In genomic region chr8:57920326-57920903, GRCm38 (mm10) we compare ENCODE assay signal across 21 mouse cellular contexts.
DNase-seq lines count a peak whose midpoint lies in the region; ATAC-seq and TF ChIP-seq lines count a peak whose summit lies in the region.
"Had no signal": no experiment of that assay in that cellular context is flagged by ENCODE, and none has a peak within 500 bp of the region (broad histone marks: within the 10 kb centered on the region; RNA-seq: fewer than 3 reads in every experiment).

No protein-coding gene starts in this region.

- H3K9ac ChIP-seq in lung, embryonic 14.5 days: no peak overlapping the region
- H3K9ac ChIP-seq: embryonic facial prominence, embryonic 13.5 days; forebrain, embryonic 15.5 days; heart, embryonic 15.5 days; hindbrain, embryonic 14.5 days; intestine, embryonic 15.5 days had no signal

- no peaks in the 10 kb centered on the region for H3K36me3 ChIP-seq in lung, embryonic 14.5 days (ENCODE audit: insufficient read depth)
- no peaks in the 10 kb centered on the region for H3K36me3 ChIP-seq in limb, embryonic 10.5 days
- H3K36me3 ChIP-seq: embryonic facial prominence, embryonic 13.5 days; forebrain, embryonic 15.5 days; heart, embryonic 15.5 days; hindbrain, embryonic 10.5 days; intestine, embryonic 15.5 days had no signal

- H3K4me3 ChIP-seq in lung, embryonic 14.5 days (ENCODE audit: low read depth, low read length): no peak overlapping the region
- H3K4me3 ChIP-seq in limb, embryonic 10.5 days: no peak overlapping the region
- H3K4me3 ChIP-seq: embryonic facial prominence, embryonic 13.5 days; forebrain, embryonic 15.5 days; heart, adult 2 months; heart, embryonic 15.5 days; hindbrain, embryonic 10.5 days; intestine, embryonic 15.5 days had no signal

- no peak for TF ChIP-seq CTCF in lung, embryonic 14.5 days (IDR thresholded peaks at IDR 0.05; ENCODE audit: low read depth)

- no peaks in the 10 kb centered on the region for H3K4me1 ChIP-seq in lung, embryonic 14.5 days (ENCODE audit: insufficient read depth)
- H3K4me1 ChIP-seq in limb, embryonic 10.5 days: no peaks in the 10 kb centered on the region
- H3K4me1 ChIP-seq: embryonic facial prominence, embryonic 13.5 days; heart, embryonic 15.5 days; intestine, embryonic 15.5 days had no signal

- no peak overlapping the region for H3K4me2 ChIP-seq in lung, embryonic 14.5 days
- H3K4me2 ChIP-seq: embryonic facial prominence, embryonic 13.5 days; forebrain, embryonic 15.5 days; heart, embryonic 11.5 days; heart, embryonic 15.5 days; hindbrain, embryonic 14.5 days; intestine, embryonic 15.5 days had no signal

- no peaks in the 10 kb centered on the region for H3K27me3 ChIP-seq in lung, embryonic 14.5 days (ENCODE audit: insufficient read depth, low read length)
- H3K27me3 ChIP-seq in limb, embryonic 10.5 days (ENCODE audit: low read depth, poor library complexity, severe bottlenecking): no peaks in the 10 kb centered on the region
- H3K27me3 ChIP-seq: embryonic facial prominence, embryonic 13.5 days; forebrain, embryonic 15.5 days; heart, embryonic 15.5 days; intestine, embryonic 15.5 days had no signal

- no peak overlapping the region for H3K27ac ChIP-seq in lung, embryonic 14.5 days (ENCODE audit: low read depth)
- H3K27ac ChIP-seq in limb, embryonic 10.5 days: no peak overlapping the region
- H3K27ac ChIP-seq: embryonic facial prominence, embryonic 13.5 days; forebrain, embryonic 15.5 days; heart, adult 2 months; heart, embryonic 15.5 days; hindbrain, embryonic 10.5 days; intestine, embryonic 15.5 days had no signal

- WGBS in lung, embryonic 14.5 days: 48% methylated on average over 3 of the region's 3 CpGs
- 77% methylated on average over 3 of the region's 3 CpGs for WGBS in limb, embryonic 10.5 days

- peak; percentile 5 for DNase-seq in embryo, embryonic 10 days (ENCODE audit: low spot score)
- DNase-seq in embryo, embryonic 11 days: no peak
- DNase-seq in lung, embryonic 14.5 days: peak; percentile 53
- no peak for DNase-seq in lung, postnatal 10 days
- peak; percentile 35 for DNase-seq in 3T3-L1 (ENCODE audit: low read depth, low spot score)
- peak; percentile 22 for DNase-seq in Muller cell, postnatal 12 days (ENCODE audit: inconsistent ontology term)
- DNase-seq in urinary bladder, postnatal 4 days (ENCODE audit: low spot score in 2 of 2): no peak
- DNase-seq in limb, embryonic 10.5 days (ENCODE audit: low spot score): no peak
- DNase-seq: adrenal gland, postnatal 10 days; cerebellum, adult 2 months; cerebellum, postnatal 10 days; gastrocnemius, postnatal 14 days; heart, adult 2 months; heart, postnatal 14 days had no signal

- no peak for ATAC-seq in lung, embryonic 14.5 days (ENCODE audit: insufficient read depth)
- ATAC-seq: forebrain, embryonic 15.5 days; intestine, embryonic 15.5 days had no signal

- H3K9me3 ChIP-seq in lung, embryonic 14.5 days (ENCODE audit: low read depth, low read length): no peaks in the 10 kb centered on the region
- H3K9me3 ChIP-seq in limb, embryonic 10.5 days (replicated peaks): no peaks in the 10 kb centered on the region
- H3K9me3 ChIP-seq: embryonic facial prominence, embryonic 13.5 days; forebrain, embryonic 15.5 days; heart, embryonic 15.5 days; hindbrain, embryonic 10.5 days; intestine, embryonic 15.5 days had no signal

Comparison
In these comparisons a context has a peak if more than half of its experiments do, and no peak if none do; other contexts are left out.
1. DNase-seq: peak in embryo, embryonic 10 days (single experiment), lung, embryonic 14.5 days (single experiment), 3T3-L1 (single experiment) and Muller cell, postnatal 12 days (single experiment); none in embryo, embryonic 11 days (single experiment), lung, postnatal 10 days (single experiment), urinary bladder, postnatal 4 days (0 of 2) and limb, embryonic 10.5 days (single experiment).